Mouse (Mus musculus) hindbrain, embryonic 15.5 days (tissue): ENCODE results near the gene Tagap1. TPM values are rescaled to one million over a fixed set of nuclear protein-coding genes. Genes with fewer than 3 reads are reported as not detected.
"Not testable (repeated sequence)": the region's sequence is repeated elsewhere in the genome, so short reads cannot be mapped to it uniquely, and the experiment has no call there.

Experiments used
- ATAC-seq: fragments of 200-750 bp; cut with Nextera tagmentation; 2 replicates; pipeline ENCODE4 v1.8.0; 2017; ENCODE audit warnings: low read depth, moderate number of reproducible peaks, moderate TSS enrichment; ENCODE audit not compliant: low FRiP score
- H3K27ac ChIP-seq: fragments of 300-500 bp; sonication (generic); replicated peaks from 2 replicates; pipeline ENCODE4 v1.5.1; 2015; ENCODE audit warnings: mild to moderate bottlenecking, inconsistent platforms
- H3K27me3 ChIP-seq: fragments of 300-500 bp; sonication (generic); 2 replicates; pipeline ENCODE4 v1.6.1; 2015; ENCODE audit warnings: control low read depth, inconsistent platforms
- H3K36me3 ChIP-seq: fragments of 300-500 bp; sonication (generic); 2 replicates; pipeline ENCODE4 v1.6.1; 2015; ENCODE audit warnings: control low read depth, inconsistent platforms
- H3K4me1 ChIP-seq: fragments of 300-500 bp; sonication (generic); replicated peaks from 2 replicates; pipeline ENCODE4 v1.6.1; 2015; ENCODE audit warnings: control low read depth, inconsistent platforms
- H3K4me2 ChIP-seq: fragments of 300-500 bp; sonication (generic); 2 replicates; pipeline ENCODE4 v1.6.1; 2015; ENCODE audit warnings: moderate library complexity, mild to moderate bottlenecking, inconsistent platforms
- H3K4me3 ChIP-seq: fragments of 300-500 bp; sonication (generic); 2 replicates; pipeline ENCODE4 v1.5.1; 2015; ENCODE audit warnings: mild to moderate bottlenecking, inconsistent platforms
- H3K9ac ChIP-seq: fragments of 300-500 bp; sonication (generic); 2 replicates; pipeline ENCODE4 v1.6.1; 2015; ENCODE audit warnings: inconsistent platforms
- H3K9me3 ChIP-seq: fragments of 300-500 bp; sonication (generic); 2 replicates; pipeline ENCODE4 v1.6.1; 2016; ENCODE audit warnings: control low read depth, inconsistent platforms
- WGBS: fragments of 180-500 bp; shearing (Covaris S2); methylation state at CpG from one replicate; pipeline ENCODE4 v1.1.7; 2015; 5-methylcytosine and 5-hydroxymethylcytosine counted together
- polyA plus RNA-seq: library from polyadenylated mRNA; unstranded; fragments of >200 nt; fragmentation: Nextera tagmentation; extraction: Ambion mirVana; gene quantifications from 2 replicates; pipeline ENCODE4 v1.2.1, GENCODE M21; 2015

Tagap1 gene
- polyA plus RNA-seq = 50.6 and 53.7 TPM in 2 replicates

- H3K9ac ChIP-seq = peak within 1 kb of the TSS; percentile 57
- ATAC-seq, H3K27me3 ChIP-seq, H3K4me1 ChIP-seq, H3K9me3 ChIP-seq, H3K36me3 ChIP-seq: not testable (repeated sequence)
- H3K4me2 ChIP-seq = peak within 1 kb of the TSS; percentile 50
- WGBS = under 1% methylated on average over 41 of the region's 51 CpGs
- peak within 1 kb of the TSS; percentile 47 for H3K4me3 ChIP-seq
- peak within 1 kb of the TSS; percentile 70 for H3K27ac ChIP-seq
Observed at GRCm38 (mm10) chr17:6960776-6961175, at the start of gene Tagap1. Gene Tagap1 (minus strand): TSS chr17:6961156.

- ATAC-seq, H3K27me3 ChIP-seq, H3K9me3 ChIP-seq, H3K36me3 ChIP-seq, H3K9ac ChIP-seq, H3K27ac ChIP-seq, H3K4me2 ChIP-seq, H3K4me1 ChIP-seq, H3K4me3 ChIP-seq: not testable (repeated sequence)
- 85% methylated on average over 6 of the region's 9 CpGs for WGBS
Observed at GRCm38 (mm10) chr17:7009901-7010300, 48.9 kb upstream of the Tagap1 start.

GRCm38 (mm10) chr17:7009440-7009839, 48.5 kb upstream of the Tagap1 start:
- not testable (repeated sequence) for H3K27me3 ChIP-seq, H3K4me2 ChIP-seq, H3K4me1 ChIP-seq, H3K9me3 ChIP-seq, H3K27ac ChIP-seq, ATAC-seq, H3K9ac ChIP-seq, H3K4me3 ChIP-seq, H3K36me3 ChIP-seq
- WGBS = no CpG with 5 or more reads among the region's 7 CpGs

DNA sequence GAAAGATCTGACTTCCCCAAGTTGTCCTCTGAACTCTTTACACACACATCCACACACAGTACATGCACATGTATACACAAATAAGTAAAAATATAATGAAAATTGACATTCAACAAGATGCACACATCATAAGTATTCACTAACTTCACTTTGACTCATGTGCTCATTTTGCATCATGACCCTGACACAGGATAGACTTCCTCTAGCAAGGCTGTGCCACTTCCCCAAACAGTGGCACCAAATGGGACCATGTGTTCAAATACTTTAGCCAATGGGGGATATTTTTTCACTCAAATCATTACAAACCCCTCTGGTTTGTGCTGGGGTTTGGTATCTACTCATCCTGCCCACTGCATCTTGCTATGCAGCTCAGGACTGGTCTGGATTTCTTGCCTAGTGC, 47.9 kb upstream of the Tagap1 start:
- not testable (repeated sequence) for ATAC-seq, H3K4me2 ChIP-seq

GRCm38 (mm10) chr17:7005646-7006045, 44.7 kb upstream of the Tagap1 start:
- not testable (repeated sequence) for H3K9me3 ChIP-seq, H3K27me3 ChIP-seq, H3K4me3 ChIP-seq, H3K36me3 ChIP-seq, H3K9ac ChIP-seq, H3K27ac ChIP-seq, ATAC-seq, H3K4me1 ChIP-seq, H3K4me2 ChIP-seq
- WGBS = 76% methylated on average over 3 of the region's 4 CpGs

More for the DNA sequence above, 47.9 kb upstream of the Tagap1 start:
- H3K27ac ChIP-seq, H3K36me3 ChIP-seq, H3K9ac ChIP-seq, H3K4me1 ChIP-seq, H3K9me3 ChIP-seq, H3K27me3 ChIP-seq, H3K4me3 ChIP-seq: not testable (repeated sequence)

DNA sequence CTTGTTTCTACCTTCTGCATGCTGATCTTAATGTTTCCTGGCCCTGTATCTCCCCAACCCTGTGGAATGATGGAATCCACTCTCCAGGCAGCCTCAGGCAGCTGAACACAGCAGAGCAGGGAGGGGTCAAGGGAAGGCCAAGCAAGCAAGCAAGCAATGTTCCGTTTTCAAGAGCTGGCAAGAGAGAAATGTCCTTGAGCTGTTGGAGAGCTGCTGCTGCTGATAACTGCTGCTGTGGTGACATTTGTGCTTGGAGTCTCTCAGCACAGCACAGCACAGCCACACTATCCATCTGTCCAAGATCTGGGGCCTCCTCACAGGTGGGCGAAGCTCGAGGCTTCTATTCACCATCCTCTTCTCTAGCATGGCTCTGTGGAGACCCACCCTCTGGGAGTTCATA, 42.4 kb upstream of the Tagap1 start:
- not testable (repeated sequence) for H3K27me3 ChIP-seq, H3K4me1 ChIP-seq, H3K4me3 ChIP-seq, ATAC-seq, H3K36me3 ChIP-seq, H3K9me3 ChIP-seq, H3K4me2 ChIP-seq, H3K9ac ChIP-seq, H3K27ac ChIP-seq
- WGBS = no CpG with 5 or more reads among the region's 3 CpGs

DNA sequence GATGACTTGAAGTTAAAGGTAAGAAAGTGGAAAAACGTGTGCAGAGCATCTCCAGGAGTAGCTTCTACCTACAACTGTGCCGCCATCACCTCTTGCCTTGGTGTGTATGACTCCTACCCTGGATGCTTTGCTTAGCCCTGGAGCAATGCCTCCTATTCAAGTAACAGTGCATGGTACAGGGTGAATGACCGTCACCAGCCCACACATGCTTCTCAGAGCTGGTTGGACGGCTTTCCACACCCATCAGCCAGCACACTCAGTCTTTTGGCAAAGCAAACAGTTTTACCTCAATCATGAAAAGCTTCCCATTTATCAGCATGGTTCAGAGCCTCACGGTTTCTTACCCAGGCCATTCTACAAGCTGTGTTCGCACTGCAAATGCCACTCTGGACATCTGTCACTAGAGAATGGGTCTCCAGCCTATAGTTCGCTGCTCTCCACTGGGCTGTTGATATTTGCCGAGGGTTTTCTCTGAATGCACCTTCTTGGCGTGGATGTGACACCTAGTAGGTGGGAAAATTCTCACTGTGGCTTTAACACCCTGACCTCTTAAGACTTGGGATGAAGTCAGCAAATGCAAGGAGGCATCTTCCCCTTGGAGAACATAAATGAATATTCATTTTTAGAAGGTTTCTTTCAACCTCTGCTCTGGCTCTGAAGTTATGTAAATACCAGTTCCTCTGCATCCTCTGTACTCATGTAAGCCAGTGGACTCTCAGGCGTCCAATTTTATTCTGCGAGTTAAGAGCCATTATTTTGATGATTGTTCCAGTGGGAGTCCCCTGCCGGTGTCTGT, 41.0 kb upstream of the Tagap1 start:
- H3K4me1 ChIP-seq, H3K27me3 ChIP-seq, H3K9me3 ChIP-seq, H3K4me3 ChIP-seq, H3K27ac ChIP-seq, H3K9ac ChIP-seq, H3K36me3 ChIP-seq, H3K4me2 ChIP-seq, ATAC-seq: not testable (repeated sequence)
- 81% methylated on average over 9 of the region's 12 CpGs for WGBS

- not testable (repeated sequence) for H3K4me1 ChIP-seq, ATAC-seq, H3K27me3 ChIP-seq, H3K27ac ChIP-seq, H3K36me3 ChIP-seq, H3K9me3 ChIP-seq, H3K4me2 ChIP-seq, H3K9ac ChIP-seq, H3K4me3 ChIP-seq
- WGBS = no CpG with 5 or more reads among the region's 7 CpGs
Observed at GRCm38 (mm10) chr17:6997778-6998490, 37.0 kb upstream of the Tagap1 start.

GRCm38 (mm10) chr17:6996826-6997225, 35.9 kb upstream of the Tagap1 start:
- ATAC-seq, H3K36me3 ChIP-seq, H3K4me1 ChIP-seq, H3K9me3 ChIP-seq, H3K4me2 ChIP-seq, H3K27me3 ChIP-seq, H3K27ac ChIP-seq, H3K4me3 ChIP-seq, H3K9ac ChIP-seq: not testable (repeated sequence)
- WGBS = 89% methylated on average over 8 of the region's 8 CpGs

GRCm38 (mm10) chr17:6995504-6995903, 34.5 kb upstream of the Tagap1 start:
- H3K9me3 ChIP-seq, H3K27ac ChIP-seq, H3K36me3 ChIP-seq, H3K9ac ChIP-seq, H3K4me1 ChIP-seq, H3K4me2 ChIP-seq, H3K4me3 ChIP-seq, H3K27me3 ChIP-seq: not testable (repeated sequence)
- WGBS = no CpG with 5 or more reads among the region's 6 CpGs
- peak; percentile 48; the same call in 1 of the 2 replicates for ATAC-seq

DNA sequence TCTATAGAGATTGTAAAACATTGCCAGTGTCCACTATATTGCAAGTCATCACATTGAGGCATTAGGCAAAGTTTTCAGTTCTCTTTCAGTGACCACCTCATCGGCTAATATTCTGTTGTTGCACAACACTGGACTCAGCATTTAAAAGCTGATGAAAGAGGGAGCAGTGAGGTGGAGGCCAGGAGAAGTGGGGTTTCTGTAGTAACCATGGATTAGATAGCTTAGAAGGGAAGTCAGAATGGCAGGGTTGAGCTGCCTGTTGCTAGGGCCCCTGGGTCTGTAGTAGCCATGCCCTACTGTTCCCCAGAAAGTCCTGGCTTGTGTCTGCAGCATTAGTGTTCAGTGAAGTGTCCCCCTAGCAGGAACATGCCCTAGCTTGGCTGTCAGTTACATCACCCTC, 25.2 kb upstream of the Tagap1 start:
- not testable (repeated sequence) for H3K9ac ChIP-seq, H3K27me3 ChIP-seq, H3K36me3 ChIP-seq, H3K9me3 ChIP-seq, H3K4me3 ChIP-seq, H3K4me1 ChIP-seq, H3K4me2 ChIP-seq, H3K27ac ChIP-seq
- ATAC-seq = peak; percentile 23; the same call in 1 of the 2 replicates
- WGBS = 98% methylated on average over 1 of the region's 1 CpGs

DNA sequence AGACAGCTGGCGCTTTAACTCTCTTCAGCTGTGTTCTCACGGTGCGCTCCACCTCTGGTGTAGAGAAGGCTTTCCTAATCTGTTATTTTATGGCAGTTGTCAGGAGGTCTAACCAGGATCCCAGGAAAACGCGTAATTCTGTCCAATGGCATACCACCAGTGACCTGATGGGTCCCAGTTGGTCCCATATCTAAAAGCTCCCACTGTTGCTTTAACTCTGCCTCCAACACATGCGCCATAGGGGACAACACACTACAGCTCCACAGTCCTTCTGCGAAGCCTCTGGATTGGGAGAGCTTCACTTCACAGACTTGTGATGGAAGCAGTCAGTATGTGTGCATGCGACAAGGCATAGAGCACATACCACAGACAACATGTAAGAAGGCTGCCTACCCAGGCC, 19.2 kb upstream of the Tagap1 start:
- H3K4me1 ChIP-seq, H3K9me3 ChIP-seq, H3K9ac ChIP-seq, H3K4me2 ChIP-seq, H3K27me3 ChIP-seq, ATAC-seq, H3K36me3 ChIP-seq, H3K27ac ChIP-seq, H3K4me3 ChIP-seq: not testable (repeated sequence)
- 88% methylated on average over 5 of the region's 8 CpGs for WGBS
